Mouse (Mus musculus) naive thymus-derived CD4-positive, alpha-beta T cell, adult 5 months (primary cell): Measurements from ENCODE around the gene Gm8720. TPM values are rescaled to one million over a fixed set of nuclear protein-coding genes. Genes with fewer than 3 reads are reported as not detected.

Source experiments
- polyA plus RNA-seq: library from polyadenylated mRNA; unstranded; fragments of 100-300 nt; shearing (Covaris generic); gene quantifications from one replicate; pipeline ENCODE4 v1.2.1, GENCODE M21; 2017

Gene Gm8720
- polyA plus RNA-seq: not detected

GRCm38 (mm10) chr7:23067356-23067755, at the start of gene Gm8720:
TSS of gene Gm8720 (minus strand) at chr7:23067456.

GRCm38 (mm10) chr7:23055240-23055639, 12.0 kb downstream of the Gm8720 start, which contains the start of gene Vmn1r163:
TSS of gene Vmn1r163 (plus strand) at chr7:23055540.

GRCm38 (mm10) chr7:23019823-23020222, 47.4 kb downstream of the Gm8720 start, which contains the start of gene Gm4216:
TSS of gene Gm4216 (minus strand) at chr7:23019923.

Other genes with a start within 250 kb of the Gm8720 start
- not detected for gene Vmn1r159, start 223.9 kb downstream of the Gm8720 start, polyA plus RNA-seq
- not detected for gene Vmn1r160, start 196.2 kb downstream of the Gm8720 start, polyA plus RNA-seq
- gene Gm4214, start 82.8 kb downstream of the Gm8720 start, polyA plus RNA-seq: not detected
- gene Gm4216, start 47.5 kb downstream of the Gm8720 start, polyA plus RNA-seq: not detected
- not detected for gene Vmn1r163, start 11.9 kb downstream of the Gm8720 start, polyA plus RNA-seq
- gene Gm10662, start 77.0 kb upstream of the Gm8720 start, polyA plus RNA-seq: not detected
- gene Vmn1r165, start 149.9 kb upstream of the Gm8720 start, polyA plus RNA-seq: not detected
- gene Vmn1r166, start 184.2 kb upstream of the Gm8720 start, polyA plus RNA-seq: not detected
- not detected for gene Gm6902, start 211.4 kb upstream of the Gm8720 start, polyA plus RNA-seq
- 0.15 TPM for gene Nlrp4e, start 233.7 kb upstream of the Gm8720 start, polyA plus RNA-seq